Mouse (Mus musculus): ENCODE results near the gene Smim4. TPM values are rescaled to one million over a fixed set of nuclear protein-coding genes. Genes with fewer than 3 reads are reported as not detected.
A peak's percentile ranks its signal among the peaks of the same experiment; 100 is the strongest.

Gene Smim4
- total and polyA plus RNA-seq, 3 experiments = 19.1 to 38.0 (median 26.1) TPM

DNA sequence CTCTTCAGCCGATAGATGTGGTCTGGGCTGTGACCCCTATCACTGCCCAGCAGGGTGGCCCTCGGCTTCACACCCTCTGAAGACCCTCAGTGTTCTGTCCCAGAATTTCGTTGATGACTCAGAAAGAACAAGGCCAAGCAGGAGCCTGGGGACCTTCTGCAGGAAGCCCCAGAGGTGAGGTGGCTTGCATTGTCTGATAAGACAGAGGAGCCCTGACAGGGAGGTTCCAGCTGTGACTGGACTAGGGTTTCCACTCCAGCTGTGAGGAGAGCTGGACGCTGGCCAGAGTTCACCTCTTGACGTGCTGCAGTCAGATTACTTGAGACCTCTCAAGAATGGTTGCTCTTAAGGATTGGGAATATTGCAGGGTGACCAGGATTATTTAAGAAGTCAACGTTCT, 3.3 kb upstream of the Smim4 start:
- TF ChIP-seq KAT2A (IDR thresholded peaks at IDR 0.05; ENCODE audit: insufficient replicate concordance, low read length) = no peak
- H3K27me3 ChIP-seq (replicated peaks) = peaks cover 33% of the 10 kb centered on the region
- no peak overlapping the region for H3K4me3 ChIP-seq (replicated peaks in 1 of 3; ENCODE audit: low read depth in 2 of 3, low read length in 2 of 3, poor library complexity in 1 of 3)
- DNase-seq (ENCODE audit: extremely low read depth) = no peak
- H3K9me3 ChIP-seq (replicated peaks; ENCODE audit: low read length) = no peaks in the 10 kb centered on the region
- H3K4me2 ChIP-seq (ENCODE audit: insufficient read depth, low read depth, poor library complexity, severe bottlenecking) = peak overlapping the region; percentile 80; the same call in 1 of the 2 replicates
- H3K9ac ChIP-seq (ENCODE audit: insufficient read depth, low read depth) = no peak overlapping the region
- peaks cover 5% of the 10 kb centered on the region for H3K79me2 ChIP-seq (replicated peaks; ENCODE audit: control insufficient read depth, extremely low read depth, insufficient read depth, poor library complexity, severe bottlenecking)
- no peak overlapping the region for H3K27ac ChIP-seq (ENCODE audit: insufficient read depth, low read depth)
- H3K4me1 ChIP-seq (ENCODE audit: control insufficient read depth in 1 of 2, insufficient read depth in 2 of 2) = peaks cover 5 to 9% of the 10 kb centered on the region in 2 experiments
- peaks cover 14 to 16% of the 10 kb centered on the region in 2 experiments for H3K36me3 ChIP-seq (replicated peaks in 1 of 2; ENCODE audit: control insufficient read depth in 1 of 2, insufficient read depth in 1 of 2, low read length in 1 of 2)
- dilution Hi-C loops (cut with MboI; ENCODE audit: extremely low pct_ligation_motif_present, extremely low pct_unique_long_range_greater_than_20kb, low sequenced_read_pairs) (no loop called here), in situ Hi-C loops (cut with MboI; ENCODE audit: low pct_ligation_motif_present, low pct_unique_long_range_greater_than_20kb, low sequenced_read_pairs) (no loop called here)

GRCm38 (mm10) chr14:31131272-31131821, 2.6 kb upstream of the Smim4 start:
- dilution Hi-C loops (cut with MboI; ENCODE audit: extremely low pct_ligation_motif_present, extremely low pct_unique_long_range_greater_than_20kb, low sequenced_read_pairs) (no loop called here), in situ Hi-C loops (cut with MboI; ENCODE audit: low pct_ligation_motif_present, low pct_unique_long_range_greater_than_20kb, low sequenced_read_pairs) (no loop called here)
- H3K9ac ChIP-seq (ENCODE audit: insufficient read depth, low read depth) = peak overlapping the region; percentile 48
- H3K79me2 ChIP-seq (replicated peaks; ENCODE audit: control insufficient read depth, extremely low read depth, insufficient read depth, poor library complexity, severe bottlenecking) = peaks cover 11% of the 10 kb centered on the region
- peaks cover 33% of the 10 kb centered on the region for H3K27me3 ChIP-seq (replicated peaks)
- peak overlapping the region; percentile 25 to 83 (median 32) for H3K4me3 ChIP-seq (replicated peaks in 1 of 3; ENCODE audit: low read depth in 2 of 3, low read length in 2 of 3, poor library complexity in 1 of 3)
- H3K9me3 ChIP-seq (replicated peaks; ENCODE audit: low read length) = no peaks in the 10 kb centered on the region
- H3K27ac ChIP-seq (ENCODE audit: insufficient read depth, low read depth) = no peak overlapping the region
- peaks cover 11 to 14% of the 10 kb centered on the region in 2 experiments for H3K36me3 ChIP-seq (replicated peaks in 1 of 2; ENCODE audit: control insufficient read depth in 1 of 2, insufficient read depth in 1 of 2, low read length in 1 of 2)
- H3K4me2 ChIP-seq (ENCODE audit: insufficient read depth, low read depth, poor library complexity, severe bottlenecking) = peak overlapping the region; percentile 80
- TF ChIP-seq MAFK (IDR thresholded peaks at IDR 0.05; ENCODE audit: insufficient replicate concordance, low read length) (no peak), TCF12 (IDR thresholded peaks at IDR 0.05; ENCODE audit: low read depth, low read length) (no peak), USF1 (IDR thresholded peaks at IDR 0.05; ENCODE audit: low read depth, low read length) (no peak), ZNF384 (IDR thresholded peaks at IDR 0.05; ENCODE audit: low read depth, low read length) (no peak)
- H3K4me1 ChIP-seq (ENCODE audit: control insufficient read depth in 1 of 2, insufficient read depth in 2 of 2) = peaks cover 10 to 14% of the 10 kb centered on the region in 2 experiments
- DNase-seq (ENCODE audit: extremely low read depth) = no peak

DNA sequence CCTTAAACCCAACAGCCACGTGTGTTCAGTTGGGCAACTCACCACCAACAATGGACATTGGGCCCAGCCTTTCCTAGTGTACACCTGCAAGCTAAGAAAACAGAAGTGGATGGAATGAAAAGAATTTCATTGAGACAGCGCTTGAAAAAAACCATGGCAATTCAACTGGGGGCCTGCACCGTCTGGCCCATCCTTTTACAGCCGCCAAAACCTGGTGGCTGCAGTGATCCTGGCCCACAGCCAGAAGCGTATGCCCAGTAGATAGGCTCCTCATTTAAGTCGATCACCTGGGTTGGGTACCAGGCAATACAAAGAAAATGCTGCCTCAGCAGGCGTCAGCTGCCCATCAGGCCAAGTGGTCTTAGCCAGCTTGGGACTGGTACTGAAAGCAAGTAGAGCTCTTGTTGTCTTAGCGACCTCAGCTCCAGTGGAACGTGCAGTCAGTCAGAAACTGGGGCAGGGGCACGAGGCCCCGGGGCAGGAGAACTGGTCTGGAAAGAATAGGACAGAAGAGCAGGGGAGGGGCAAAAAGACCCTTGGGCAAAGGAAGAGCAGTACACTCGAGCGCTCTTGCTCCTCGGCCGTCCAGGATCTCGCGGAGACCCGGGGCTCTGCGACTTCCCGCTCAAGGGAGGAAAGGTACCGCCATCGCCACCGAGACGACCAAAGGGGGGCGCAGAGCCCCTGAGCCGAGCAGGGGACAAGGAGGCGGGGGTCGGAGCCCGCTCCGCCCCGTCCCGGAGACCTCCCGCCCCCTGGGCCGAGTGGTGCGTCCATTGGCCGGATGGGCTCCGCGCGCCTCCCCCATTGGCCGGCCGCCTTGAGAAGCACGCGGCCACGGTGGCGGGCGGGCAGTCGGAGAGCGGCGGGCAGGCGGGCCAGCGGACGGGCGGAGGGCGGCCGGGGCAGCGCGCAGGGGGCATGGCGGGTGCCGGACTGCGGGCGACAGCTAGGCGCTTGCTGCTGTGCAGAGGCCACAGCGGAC, 1.8 kb upstream of the Smim4 start, which contains the start of gene Nt5dc2:
TSS of gene Nt5dc2 (plus strand) at position 818 of the 985 bp plus-strand sequence.
- peak within 1 kb of the TSS; percentile 25 to 83 (median 32) for H3K4me3 ChIP-seq (replicated peaks in 1 of 3; ENCODE audit: low read depth in 2 of 3, low read length in 2 of 3, poor library complexity in 1 of 3)
- H3K4me1 ChIP-seq (ENCODE audit: control insufficient read depth in 1 of 2, insufficient read depth in 2 of 2) = peaks cover 13 to 19% of the 10 kb centered on the region in 2 experiments
- H3K27ac ChIP-seq (ENCODE audit: insufficient read depth, low read depth) = peak within 1 kb of the TSS; percentile 2; the same call in 1 of the 2 replicates
- no peak for DNase-seq (ENCODE audit: extremely low read depth)
- H3K9ac ChIP-seq (ENCODE audit: insufficient read depth, low read depth) = peak within 1 kb of the TSS; percentile 48
- H3K79me2 ChIP-seq (replicated peaks; ENCODE audit: control insufficient read depth, extremely low read depth, insufficient read depth, poor library complexity, severe bottlenecking) = peaks cover 11% of the 10 kb centered on the region
- H3K27me3 ChIP-seq (replicated peaks) = peaks cover 33% of the 10 kb centered on the region
- peak within 1 kb of the TSS; percentile 80 for H3K4me2 ChIP-seq (ENCODE audit: insufficient read depth, low read depth, poor library complexity, severe bottlenecking)
- no peaks in the 10 kb centered on the region for H3K9me3 ChIP-seq (replicated peaks; ENCODE audit: low read length)
- in situ Hi-C loops (cut with MboI; ENCODE audit: low pct_ligation_motif_present, low pct_unique_long_range_greater_than_20kb, low sequenced_read_pairs) = no loop called here
- peaks cover 5 to 14% of the 10 kb centered on the region in 2 experiments for H3K36me3 ChIP-seq (replicated peaks in 1 of 2; ENCODE audit: control insufficient read depth in 1 of 2, insufficient read depth in 1 of 2, low read length in 1 of 2)
- dilution Hi-C loops (cut with MboI; ENCODE audit: extremely low pct_ligation_motif_present, extremely low pct_unique_long_range_greater_than_20kb, low sequenced_read_pairs) = no loop called here
- TF ChIP-seq TBP (conservative IDR thresholded peaks at IDR 0.05; ENCODE audit: low read depth, low read length) (no peak), IRF4 (IDR thresholded peaks at IDR 0.05; ENCODE audit: low read depth, low read length) (no peak), HCFC1 (IDR thresholded peaks at IDR 0.05; ENCODE audit: low read depth, low read length) (no peak), ZMIZ1 (IDR thresholded peaks at IDR 0.05; ENCODE audit: low read depth, low read length) (no peak), ZC3H11A (IDR thresholded peaks at IDR 0.05; ENCODE audit: low read depth, low read length) (no peak), MAFK (IDR thresholded peaks at IDR 0.05; ENCODE audit: insufficient replicate concordance, low read length) (peak; percentile 77; the same call in 1 of the 2 replicates), MEF2A (IDR thresholded peaks at IDR 0.05; ENCODE audit: borderline replicate concordance, low read depth, low read length) (no peak; the same call in 1 of the 2 replicates), BHLHE40 (IDR thresholded peaks at IDR 0.05; ENCODE audit: low read depth, low read length) (no peak), UBTF (IDR thresholded peaks at IDR 0.05; ENCODE audit: low read depth, low read length) (no peak), ETS1 (conservative IDR thresholded peaks at IDR 0.05; ENCODE audit: low read depth, low read length) (no peak), CHD1 (IDR thresholded peaks at IDR 0.05; ENCODE audit: low read depth, low read length) (no peak), RCOR1 (conservative IDR thresholded peaks at IDR 0.05; ENCODE audit: low read depth, low read length) (no peak), MAX (IDR thresholded peaks at IDR 0.05; ENCODE audit: low read length) (no peak), MAZ (IDR thresholded peaks at IDR 0.05; ENCODE audit: low read depth, low read length) (peak; percentile 59; the same call in 1 of the 2 replicates), JUN (IDR thresholded peaks at IDR 0.05; ENCODE audit: insufficient read depth, low read depth, low read length) (no peak), USF2 (conservative IDR thresholded peaks at IDR 0.05; ENCODE audit: low read depth, low read length) (no peak), EP300 (IDR thresholded peaks at IDR 0.05; ENCODE audit: low read length) (no peak)

Data from CH12.LX (cell line).